Comparison of ENCODE assay signal across 7 mouse cellular contexts in genomic region chrX:139997740-139998690, GRCm38 (mm10). TPM values are rescaled to one million over a fixed set of nuclear protein-coding genes. Genes with fewer than 3 reads are reported as not detected.
DNase-seq lines count a peak whose midpoint lies in the region; ATAC-seq and TF ChIP-seq lines count a peak whose summit lies in the region.

Rbm41 (minus strand) TSS chrX:139998595.

- peak; percentile 63 for DNase-seq in adipocyte (ENCODE audit: low spot score)
- peak; percentile 15 for DNase-seq in gastrocnemius, postnatal 14 days
- peak; percentile 24 to 50 for DNase-seq in left cerebral cortex, postnatal 14 days (ENCODE audit: low spot score in 2 of 2)
- DNase-seq in right cerebral cortex, postnatal 25 days, result peak; percentile 43

- TF ChIP-seq CTCF in cortical plate, adult 2 months (IDR thresholded peaks at IDR 0.05; ENCODE audit: extremely low read depth, insufficient read depth, low read length), result no peak

- 18% methylated on average over 25 of the region's 25 CpGs for WGBS in intestine, embryonic 15.5 days

- no peak for TF ChIP-seq POLR2A in cortical plate, adult 2 months (IDR thresholded peaks at IDR 0.05; ENCODE audit: extremely low read depth, insufficient read depth, low read length)

- peak within 1 kb of the TSS; percentile 73 for H3K4me3 ChIP-seq in cortical plate, adult 2 months (ENCODE audit: insufficient read depth, low read length)
- H3K4me3 ChIP-seq in intestine, embryonic 15.5 days (replicated peaks), result peak within 1 kb of the TSS; percentile 51

- ATAC-seq in intestine, embryonic 15.5 days, result peak; percentile 92
- peak; percentile 98 for ATAC-seq in megakaryocyte-erythroid progenitor cell, adult 5-6 weeks (replicated peaks; ENCODE audit: low FRiP score, low TSS enrichment, poor library complexity, severe bottlenecking)

- intact Hi-C loops in gastrocnemius, postnatal 14 days (cut with DNase I; ENCODE audit: low total_unique reads), result no loop called here
- intact Hi-C loops in left cerebral cortex, postnatal 14 days (cut with DNase I), result no loop called here

- H3K27me3 ChIP-seq in intestine, embryonic 15.5 days (replicated peaks), result no peaks in the 10 kb centered on the region

- H3K27ac ChIP-seq in cortical plate, adult 2 months (ENCODE audit: insufficient read depth, low read length), result 0 out of 2 replicates have a peak within 1 kb of the TSS, but pooled peaks have one; percentile 25
- peak within 1 kb of the TSS; percentile 51 for H3K27ac ChIP-seq in intestine, embryonic 15.5 days

- H3K4me1 ChIP-seq in cortical plate, adult 2 months (ENCODE audit: control insufficient read depth, insufficient read depth, low read length), result no peaks in the 10 kb centered on the region
- no peaks in the 10 kb centered on the region for H3K4me1 ChIP-seq in intestine, embryonic 15.5 days (replicated peaks)

- peak within 1 kb of the TSS; percentile 57 for H3K9ac ChIP-seq in intestine, embryonic 15.5 days

- no peaks in the 10 kb centered on the region for H3K9me3 ChIP-seq in intestine, embryonic 15.5 days

- H3K4me2 ChIP-seq in intestine, embryonic 15.5 days (replicated peaks), result peak within 1 kb of the TSS; percentile 46

- H3K36me3 ChIP-seq in intestine, embryonic 15.5 days, result no peaks in the 10 kb centered on the region

RNA-seq across cellular contexts. Expression of gene Rbm41, which starts in this region (rescaled TPM):
- polyA plus RNA-seq in cortical plate, adult 2 months (2012; rRNA removed), result 3.7 and 4.2 TPM in 2 replicates
- 1 to 10 TPM; 4.6 to 4.8 TPM for total RNA-seq in gastrocnemius, postnatal 14 days (2021)
- 3.2 and 3.5 TPM in 2 replicates for polyA plus RNA-seq in intestine, embryonic 15.5 days (2015; fragmentation: Nextera tagmentation; extraction: Ambion mirVana)
- 10 to 100 TPM in 1 of 2 experiments, 1 to 10 TPM in 1; 9.7 to 11.7 TPM for total RNA-seq in left cerebral cortex, postnatal 14 days (2021)
- 10.4 and 15.1 TPM in 2 replicates for total RNA-seq in megakaryocyte-erythroid progenitor cell, adult 5-6 weeks (2014; fragmentation: Nextera tagmentation)
- total RNA-seq in megakaryocyte-erythroid progenitor cell, adult 5-6 weeks (2017), result 10.6 and 12.1 TPM in 2 replicates

Comparison
In these comparisons a context has a peak if more than half of its experiments do, and no peak if none do; other contexts are left out.
1. Peak in every context shown above with its lines: DNase-seq, ATAC-seq, H3K4me3 ChIP-seq and H3K27ac ChIP-seq.